Mouse (Mus musculus): ENCODE measurements around the gene Gm525. TPM values are rescaled to one million over a fixed set of nuclear protein-coding genes. Genes with fewer than 3 reads are reported as not detected.
"Not testable (repeated sequence)": the region's sequence is repeated elsewhere in the genome, so short reads cannot be mapped to it uniquely, and the experiment has no call there.

The Gm525 gene
- not detected for total RNA-seq (2021)
- long read RNA-seq, experiment 1: 0 reads
- long read RNA-seq, experiment 2: 0 reads

DNA sequence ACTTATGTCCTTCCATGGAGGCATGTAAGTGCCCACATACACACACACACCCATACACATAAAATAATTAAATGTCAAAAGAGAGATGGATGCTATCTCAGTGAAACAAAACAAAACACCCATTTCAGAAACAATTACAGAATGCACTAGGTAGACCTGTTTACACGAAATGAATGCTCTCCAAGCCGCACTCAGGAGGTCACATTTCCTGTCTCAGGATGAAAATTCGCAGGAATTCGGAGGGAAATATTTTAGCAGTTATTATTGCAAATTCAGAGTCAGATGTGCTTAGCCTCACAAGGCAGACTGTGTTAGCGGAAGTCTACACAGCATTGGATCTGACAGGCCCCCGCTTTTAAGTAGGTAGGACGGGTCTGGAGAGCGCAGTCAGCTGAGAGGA lies at the start of gene Gm525:
TSS of gene Gm525 (plus strand) at position 301 of the 400 bp plus-strand sequence.
- no peak for DNase-seq (ENCODE audit: low spot score in 2 of 2)

DNA sequence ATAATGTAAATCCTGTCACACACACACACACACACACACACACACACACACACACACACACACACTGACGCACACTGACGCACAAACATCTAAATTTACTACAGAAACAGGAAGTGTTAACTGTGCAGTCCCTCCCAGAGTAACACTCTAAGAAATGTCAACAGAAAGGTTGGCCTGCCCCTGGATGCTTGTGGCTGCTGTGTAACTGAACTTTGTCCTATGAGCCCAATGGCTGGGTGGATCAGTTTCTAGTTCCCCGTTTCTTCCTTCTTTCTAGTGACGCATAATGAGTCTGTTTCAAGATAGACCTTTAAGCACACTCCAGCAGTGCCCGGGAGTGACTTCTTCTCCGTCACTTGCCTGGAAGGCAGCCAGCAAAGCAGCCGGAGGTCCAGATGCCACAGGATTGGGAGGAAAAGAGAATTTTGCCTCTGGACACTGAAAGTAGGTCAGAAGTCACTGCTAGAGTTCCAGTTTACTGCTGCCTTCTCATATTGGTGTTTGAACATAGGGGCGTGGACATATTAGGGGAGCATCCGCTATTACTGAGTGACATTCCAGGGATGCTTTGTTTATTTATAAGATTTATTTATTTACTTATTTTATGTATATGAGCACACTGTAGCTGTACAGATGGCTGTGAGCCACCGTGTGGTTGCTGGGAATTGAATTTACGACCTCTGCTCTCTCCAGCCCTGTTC lies 49.3 kb upstream of the Gm525 start:
- DNase-seq (ENCODE audit: low spot score in 2 of 2): peak; percentile 10 to 13

DNA sequence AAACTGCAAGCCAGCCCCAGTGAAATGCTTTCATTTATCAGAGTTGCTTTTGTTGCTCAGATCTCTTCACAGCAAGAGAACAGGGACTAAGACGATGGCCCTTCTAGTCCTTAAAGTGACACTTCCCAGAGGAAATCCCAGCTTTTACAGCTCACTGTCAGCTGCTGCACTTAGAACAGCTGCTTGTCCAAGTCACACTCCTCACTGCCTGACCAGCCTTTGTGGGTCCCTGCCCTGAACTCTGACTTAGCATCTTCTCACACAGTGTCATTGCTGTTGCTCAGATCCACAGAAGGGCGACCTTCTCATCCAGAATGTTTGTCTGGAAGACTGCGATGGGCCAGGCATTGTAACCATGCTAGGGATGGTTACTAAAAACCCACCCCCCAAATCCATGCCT lies 48.0 kb upstream of the Gm525 start:
- no peak for DNase-seq (ENCODE audit: low spot score in 2 of 2)

DNA sequence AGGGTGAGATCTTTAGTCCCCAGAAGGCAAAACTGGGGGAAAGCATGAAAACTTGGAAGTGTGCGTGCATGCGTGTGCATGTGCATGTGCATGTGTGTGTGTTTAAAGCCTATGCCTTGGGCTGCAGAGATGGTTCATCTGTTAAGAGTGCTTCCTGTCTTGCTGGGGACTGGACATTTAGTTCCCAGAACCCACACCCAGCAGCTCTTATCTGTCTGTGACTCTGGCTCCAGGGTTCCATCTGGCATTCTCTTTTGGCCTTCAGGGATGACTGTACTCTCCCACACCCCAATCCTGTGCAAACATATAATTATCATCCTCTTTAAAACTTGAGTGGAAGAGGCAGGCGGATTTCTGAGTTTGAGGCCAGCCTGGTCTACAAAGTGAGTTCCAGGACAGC lies 47.5 kb upstream of the Gm525 start:
- DNase-seq (ENCODE audit: low spot score in 2 of 2): no peak

DNA sequence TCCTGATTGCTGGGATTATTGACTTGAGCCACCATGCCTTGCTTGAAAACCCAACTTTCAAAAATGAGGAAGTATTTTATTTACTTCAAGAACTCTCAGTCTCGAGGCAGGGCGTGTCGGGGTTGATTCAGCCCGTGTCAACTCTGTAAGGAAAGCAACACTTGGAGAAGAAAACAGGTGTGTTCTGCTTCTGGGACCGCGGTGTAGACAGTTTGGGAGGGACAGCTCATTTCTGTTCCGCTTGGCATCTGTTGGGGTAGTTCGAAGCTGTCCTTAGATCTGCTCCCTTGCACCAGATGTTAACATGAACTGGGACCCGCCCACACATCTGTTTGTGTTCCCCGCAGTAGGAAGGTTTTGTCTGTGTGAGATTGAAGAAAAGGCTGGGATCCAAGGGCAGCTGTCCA lies 45.7 kb upstream of the Gm525 start:
- no peak for DNase-seq (ENCODE audit: low spot score in 2 of 2)

DNA sequence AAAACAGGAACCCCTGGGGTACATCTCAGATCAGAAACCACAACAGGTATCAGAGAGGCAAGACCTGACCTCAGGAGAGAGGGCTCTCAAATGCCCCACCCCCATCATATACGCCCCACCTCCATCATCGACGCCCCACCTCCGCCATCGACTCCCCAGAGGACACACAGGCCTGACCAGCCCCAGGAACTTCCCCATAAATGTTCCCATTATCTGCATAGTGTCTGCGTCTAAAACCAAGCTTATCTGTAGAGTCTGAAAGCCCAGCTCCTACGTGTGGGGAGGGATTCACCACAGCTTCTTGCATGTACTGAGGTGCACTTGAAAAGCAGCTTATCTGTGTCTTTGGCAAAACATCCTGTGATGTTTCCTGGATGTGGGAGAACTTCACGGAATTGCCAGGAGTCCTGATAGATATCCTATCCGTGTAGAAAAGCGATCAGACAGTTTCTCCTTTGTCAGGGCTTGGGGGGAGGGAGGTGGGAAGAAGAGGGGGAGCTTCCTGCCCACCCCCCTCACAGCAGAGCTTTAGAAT lies 44.7 kb upstream of the Gm525 start:
- no peak for DNase-seq (ENCODE audit: low spot score in 2 of 2)

DNA sequence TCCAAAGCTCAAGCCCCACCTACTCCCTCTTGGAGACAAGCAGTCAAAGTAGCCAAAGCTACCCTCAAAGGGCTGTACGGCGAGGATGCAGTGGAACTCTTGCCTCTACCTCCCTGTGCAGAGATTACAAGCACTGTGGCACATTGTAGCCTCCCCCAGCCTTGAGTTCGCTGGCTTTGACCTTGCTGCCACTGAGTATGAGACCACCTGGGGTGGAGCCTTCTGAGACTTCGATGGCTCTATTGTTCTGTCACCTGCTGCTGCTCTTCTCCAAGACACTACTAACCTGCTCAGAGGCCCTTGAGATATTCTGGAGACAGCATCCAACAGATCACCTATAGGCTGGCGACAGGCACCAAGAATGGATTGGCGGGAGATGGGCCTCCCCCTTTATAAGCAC lies 43.1 kb upstream of the Gm525 start:
- DNase-seq (ENCODE audit: low spot score in 2 of 2): no peak

DNA sequence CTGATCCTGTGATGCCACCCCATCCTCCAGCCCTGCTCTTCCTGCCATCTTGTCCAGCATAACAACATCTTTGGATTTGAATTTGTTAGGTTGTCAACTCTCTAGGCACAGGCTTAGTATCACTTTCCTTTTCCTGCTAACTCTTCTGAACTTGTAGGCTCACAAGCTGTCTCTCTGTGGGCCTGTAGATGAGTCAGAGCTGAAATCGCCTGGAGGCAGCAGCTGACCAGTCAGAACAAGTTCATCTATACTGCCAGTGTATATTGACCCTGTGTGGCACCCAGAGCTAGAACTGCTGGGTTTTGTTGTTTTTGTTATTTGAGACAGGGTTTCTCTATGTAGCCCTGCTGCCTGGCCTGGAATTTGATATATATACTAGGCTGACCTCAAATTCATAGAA lies 42.5 kb upstream of the Gm525 start:
- no peak for DNase-seq (ENCODE audit: low spot score in 2 of 2)

DNA sequence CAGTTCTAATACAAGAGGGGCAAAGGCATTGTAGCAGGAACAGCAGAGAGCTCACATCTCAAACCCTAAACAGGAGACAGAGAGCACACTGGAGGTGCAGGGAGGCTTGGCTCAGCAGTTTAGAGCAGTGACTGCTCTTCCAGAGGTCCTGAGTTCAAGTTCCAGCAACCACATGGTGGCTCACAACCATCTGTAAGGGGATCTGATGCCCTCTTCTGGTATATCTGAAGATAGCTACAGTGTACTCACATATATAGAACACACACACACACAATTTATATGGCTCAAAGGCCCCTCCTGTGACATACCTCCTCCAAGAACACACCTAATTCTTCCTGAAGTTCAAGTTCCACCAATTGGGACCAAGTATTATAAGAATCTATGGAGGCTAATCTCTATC lies 39.0 kb upstream of the Gm525 start:
- DNase-seq (ENCODE audit: low spot score in 2 of 2): no peak

DNA sequence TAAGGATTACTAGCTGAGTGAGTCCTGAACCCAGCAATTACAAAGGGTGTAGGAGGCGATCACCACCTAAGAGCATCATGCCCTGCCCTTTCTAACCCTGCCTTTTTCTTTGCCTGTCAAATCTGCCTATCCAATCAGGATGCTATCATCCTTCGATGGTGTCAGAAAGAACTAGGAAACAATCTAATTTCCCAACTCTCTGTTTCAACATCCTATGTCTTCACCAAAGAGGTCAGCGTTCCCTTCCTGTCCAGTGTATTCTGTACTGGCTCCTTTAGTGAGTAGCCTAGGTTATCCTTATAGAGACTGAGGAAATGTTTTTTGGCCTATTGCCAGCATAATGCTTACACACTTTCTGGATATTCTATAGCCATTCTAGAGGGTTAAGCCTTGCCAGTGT lies 38.1 kb upstream of the Gm525 start:
- no peak for DNase-seq (ENCODE audit: low spot score in 2 of 2)

DNA sequence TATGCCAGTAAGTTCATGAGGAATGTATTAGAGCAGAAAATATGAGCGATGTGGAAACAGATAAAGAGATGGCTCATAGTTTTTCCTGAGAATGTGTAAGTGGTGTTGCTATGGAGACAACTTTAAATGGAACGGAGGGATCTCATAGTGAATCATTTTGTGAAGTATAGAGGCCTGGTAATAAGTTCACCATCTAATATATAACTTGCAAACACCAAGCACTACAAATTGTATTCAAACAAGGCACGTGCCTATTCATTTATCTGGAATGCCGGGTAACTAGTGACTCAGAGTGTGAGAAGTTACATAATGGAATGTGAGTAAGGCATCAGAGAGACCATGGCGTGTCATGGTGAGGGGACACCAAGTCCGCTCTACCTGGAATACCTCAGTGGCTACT lies 35.1 kb upstream of the Gm525 start:
- no peak for DNase-seq (ENCODE audit: low spot score in 2 of 2)

DNA sequence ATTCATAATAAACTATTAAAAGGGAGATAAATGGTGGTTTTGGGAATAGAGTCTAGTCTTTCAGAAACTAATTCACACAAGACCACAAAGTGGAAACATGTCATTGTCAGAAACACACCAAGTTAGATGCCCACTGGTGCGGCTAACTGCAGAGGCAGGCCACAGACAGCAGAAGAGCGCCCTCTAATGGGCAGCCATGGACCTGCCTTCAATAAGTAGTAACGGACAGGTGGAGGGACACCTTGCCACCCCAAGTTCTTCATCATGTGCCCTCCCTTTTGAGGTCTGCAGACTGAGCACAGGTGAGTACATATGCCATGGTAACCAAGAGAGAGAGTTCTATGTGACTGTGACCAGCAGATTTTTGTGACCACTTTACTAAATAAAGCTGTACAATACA lies 34.3 kb upstream of the Gm525 start:
- peak; percentile 56 for DNase-seq (ENCODE audit: low spot score in 2 of 2)

DNA sequence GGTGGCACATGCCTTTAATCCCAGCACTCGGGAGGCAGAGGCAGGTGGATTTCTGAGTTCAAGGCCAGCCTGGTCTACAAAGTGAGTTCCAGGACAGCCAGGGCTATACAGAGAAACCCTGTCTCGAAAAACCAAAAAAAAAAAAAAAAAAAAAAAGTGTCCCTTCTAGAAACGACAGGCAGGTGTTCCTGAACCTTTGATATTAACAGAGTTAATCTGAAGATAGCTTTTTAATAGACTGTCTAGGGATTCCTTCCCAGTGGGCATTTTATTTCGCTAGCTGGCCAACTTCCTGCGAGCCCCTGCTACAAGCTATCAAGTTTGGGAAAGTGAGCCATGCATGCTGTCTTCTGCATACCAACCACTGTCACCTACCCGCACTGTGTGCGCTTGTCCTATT lies 32.6 kb upstream of the Gm525 start:
- DNase-seq (ENCODE audit: low spot score in 2 of 2): not testable (repeated sequence)

DNA sequence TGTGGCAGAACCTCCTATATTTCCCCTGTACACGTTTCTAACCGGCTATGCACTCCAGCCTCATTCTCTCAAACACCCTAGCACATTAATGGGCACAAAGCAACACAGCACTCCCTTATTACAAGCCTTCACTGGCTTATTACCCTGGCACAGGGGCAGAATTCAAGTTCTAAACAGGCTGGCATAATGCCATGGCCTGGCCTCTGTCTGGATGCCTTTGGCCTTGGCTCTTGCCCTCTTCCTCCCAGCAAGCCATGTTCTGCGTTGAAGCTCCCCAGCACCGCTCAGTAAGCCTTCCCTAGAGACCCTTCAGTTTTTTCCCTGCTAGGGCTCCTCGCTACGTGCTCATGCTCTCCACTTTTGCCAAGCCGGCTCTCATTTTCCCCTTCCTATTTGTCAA lies 30.6 kb upstream of the Gm525 start:
- no peak for DNase-seq (ENCODE audit: low spot score in 2 of 2)

DNA sequence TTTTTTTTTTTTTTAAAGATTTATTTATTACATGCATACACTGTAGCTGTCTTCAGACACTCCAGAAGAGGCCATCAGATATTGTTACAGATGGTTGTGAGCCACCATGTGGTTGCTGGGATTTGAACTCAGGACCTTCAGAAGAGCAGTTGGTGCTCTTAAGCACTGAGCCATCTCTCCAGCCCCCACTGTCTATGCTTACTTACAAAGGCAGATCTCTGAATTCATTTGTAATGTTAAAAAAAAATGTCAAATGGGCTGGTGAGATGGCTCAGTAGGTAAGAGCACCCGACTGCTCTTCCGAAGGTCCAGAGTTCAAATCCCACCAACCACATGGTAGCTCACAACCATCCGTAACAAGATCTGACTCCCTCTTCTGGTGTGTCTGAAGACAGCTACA lies 28.1 kb upstream of the Gm525 start:
- DNase-seq (ENCODE audit: low spot score in 2 of 2): not testable (repeated sequence)

DNA sequence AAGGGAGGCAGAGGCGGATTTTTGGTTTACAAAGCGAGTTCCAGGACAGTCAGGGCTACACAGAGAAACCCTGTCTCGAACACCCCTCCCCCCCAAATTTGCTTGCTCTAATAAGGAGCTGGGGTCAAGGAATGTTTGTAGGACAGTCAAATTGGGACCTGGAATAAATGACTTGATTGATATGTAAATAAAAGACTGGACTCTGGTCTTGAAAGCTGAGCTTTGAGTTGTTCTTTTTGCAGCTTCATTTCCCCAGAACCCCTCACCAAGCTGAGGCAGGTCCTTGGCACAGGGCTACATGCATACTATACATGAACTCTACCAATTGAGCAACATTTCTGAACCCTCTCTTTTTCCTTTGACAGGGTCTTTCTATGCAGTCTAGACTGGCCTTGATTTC lies 27.6 kb upstream of the Gm525 start:
- no peak for DNase-seq (ENCODE audit: low spot score in 2 of 2)

DNA sequence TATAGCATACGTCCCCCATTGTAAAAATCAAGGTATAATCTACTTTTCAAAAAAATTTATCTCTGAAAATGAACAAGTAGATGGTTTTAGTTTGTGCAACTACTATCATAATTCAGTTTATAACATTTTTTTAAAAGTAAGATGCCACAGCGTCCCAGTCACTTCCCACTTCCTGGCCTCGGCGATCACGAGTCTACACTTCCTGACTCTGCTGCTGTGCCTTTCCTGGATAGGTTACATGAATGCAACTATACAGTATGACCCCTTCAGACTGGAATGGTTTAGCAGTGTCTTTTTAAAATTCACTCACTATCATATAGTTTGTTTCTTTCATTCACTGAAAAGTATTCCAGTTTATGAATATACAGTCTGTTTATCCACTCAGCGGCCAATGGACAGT lies 21.9 kb upstream of the Gm525 start:
- DNase-seq (ENCODE audit: low spot score in 2 of 2): no peak

DNA sequence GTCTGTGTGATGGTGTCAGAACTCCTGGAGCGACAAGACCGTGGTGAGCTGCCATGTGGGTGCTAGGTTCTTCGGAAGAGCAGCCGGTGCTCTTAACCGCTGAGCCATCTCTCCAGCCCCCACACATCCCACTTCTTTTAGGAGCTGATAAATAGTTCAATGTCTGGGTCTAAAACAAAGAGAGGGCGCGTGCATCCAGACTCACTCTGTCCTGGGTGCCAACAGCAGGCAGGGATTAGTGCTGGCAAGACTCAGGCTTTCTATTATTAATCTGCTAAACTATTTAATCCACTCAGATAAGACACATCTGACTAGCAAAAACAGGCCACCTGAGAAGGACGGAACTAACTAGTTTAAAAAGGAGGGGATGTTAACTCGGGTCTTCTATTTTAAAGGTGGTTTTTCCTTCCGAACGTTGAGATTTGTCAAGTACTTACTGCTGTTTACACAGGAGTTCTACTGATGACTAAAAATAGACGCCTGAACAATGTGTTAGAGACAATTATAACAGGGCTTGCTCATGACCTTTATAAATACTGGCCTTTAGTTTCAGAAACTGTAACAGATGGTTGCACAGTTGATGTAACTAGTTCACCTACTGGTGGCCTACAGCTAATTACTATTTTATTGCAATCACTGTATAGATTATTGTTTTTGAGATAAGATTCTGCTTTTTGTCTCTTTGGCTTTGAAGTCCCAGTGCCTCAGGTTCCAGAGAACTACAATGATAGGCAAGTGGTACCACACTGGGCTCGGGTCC lies 17.5 kb upstream of the Gm525 start:
- DNase-seq (ENCODE audit: low spot score in 2 of 2): no peak

DNA sequence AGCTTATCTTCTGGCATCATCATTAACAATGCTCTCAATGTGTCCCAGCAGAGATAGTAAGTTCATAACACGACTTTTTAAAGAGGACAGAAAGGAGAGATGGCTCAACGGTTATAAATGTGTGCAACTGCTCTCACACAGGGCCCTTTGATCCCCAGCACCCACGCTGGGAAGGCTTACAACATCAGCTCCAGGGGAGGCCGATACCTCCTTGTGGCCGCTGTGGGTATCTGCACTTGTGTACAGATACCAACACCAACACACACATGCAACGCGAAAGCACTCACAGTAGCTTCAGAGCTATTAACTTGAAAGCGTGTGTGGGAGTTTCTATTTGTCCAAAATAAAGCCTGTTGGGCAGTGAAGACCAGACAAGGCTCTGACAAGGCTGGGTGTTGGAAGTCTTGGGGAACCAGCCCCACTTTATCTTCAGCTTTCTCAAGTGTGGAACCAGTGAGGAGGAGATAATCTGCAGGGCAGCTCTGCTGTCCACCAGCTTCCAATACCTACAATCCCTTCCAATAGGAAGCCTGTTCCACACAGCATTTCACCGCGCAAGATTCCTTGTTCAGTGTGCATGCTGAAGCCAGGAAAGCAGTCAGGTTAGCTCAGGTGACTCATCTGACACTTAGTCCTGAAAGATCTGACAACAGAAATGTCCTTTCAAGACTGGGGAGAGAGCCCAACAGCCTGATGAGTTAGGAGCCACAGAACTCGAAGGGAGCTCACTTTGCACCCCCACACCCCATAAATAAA lies 14.9 kb upstream of the Gm525 start:
- DNase-seq (ENCODE audit: low spot score in 2 of 2): no peak

DNA sequence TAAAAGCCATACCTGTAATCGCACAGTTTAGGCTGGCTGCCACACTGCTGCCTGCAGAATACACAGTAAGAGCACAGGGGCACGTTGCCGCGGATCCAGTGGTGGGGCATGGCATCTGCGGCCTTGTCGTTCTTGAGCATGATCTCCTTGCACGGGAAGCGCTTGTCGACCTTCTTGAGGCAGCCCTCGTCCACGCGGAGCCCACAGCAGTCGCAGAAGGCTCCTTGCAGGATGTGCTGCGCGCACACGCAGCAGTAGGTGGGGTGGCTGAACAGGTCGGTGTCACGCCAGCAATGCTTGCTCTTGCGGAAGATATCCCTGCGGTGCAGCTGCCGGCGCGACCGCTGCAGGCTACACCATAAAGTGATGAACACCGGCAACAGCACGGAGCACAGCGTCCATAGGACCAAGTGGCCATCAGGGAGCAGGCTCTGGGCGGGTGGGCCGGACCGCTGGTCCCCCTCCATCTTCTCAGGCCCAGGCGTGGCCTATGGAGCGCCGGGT lies 13.7 kb upstream of the Gm525 start:
- peak; percentile 31 to 51 for DNase-seq (ENCODE audit: low spot score in 2 of 2)

DNA sequence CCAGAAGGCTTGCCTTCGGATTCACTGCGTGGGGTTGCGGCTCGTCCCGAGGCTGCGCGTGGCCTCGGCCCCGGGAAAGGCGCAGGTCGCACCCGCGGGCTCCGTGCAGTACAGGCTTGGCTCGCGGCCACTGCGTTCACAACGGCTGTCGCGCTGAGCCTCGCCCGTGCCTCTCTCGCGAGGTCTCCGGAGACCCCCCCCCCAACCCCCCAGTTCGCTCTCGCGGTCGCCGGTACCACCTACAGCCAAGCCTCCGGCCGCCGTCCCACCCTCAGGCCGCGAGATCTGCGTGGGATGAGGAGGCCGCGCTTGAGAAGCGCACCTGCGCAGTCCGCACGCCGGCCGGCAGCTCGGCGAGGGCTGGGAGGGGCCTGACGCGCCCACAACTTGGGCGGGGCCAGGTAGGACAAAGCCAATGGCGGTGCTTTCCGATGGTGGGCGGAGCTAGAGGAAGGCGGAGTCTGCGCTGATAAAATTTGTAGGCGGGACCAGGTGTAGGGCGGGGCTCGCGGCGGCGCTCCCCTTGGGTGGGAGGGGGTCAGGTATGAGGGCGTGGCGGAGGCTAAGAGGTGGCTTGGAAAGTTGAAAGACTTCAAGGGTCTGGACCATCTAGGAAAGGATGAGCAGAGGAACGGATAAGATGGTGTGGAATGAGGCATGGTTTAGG lies 13.1 kb upstream of the Gm525 start:
- DNase-seq (ENCODE audit: low spot score in 2 of 2): peak; percentile 87 to 94

Measured in left cerebral cortex, adult 18-20 months (tissue).